Mouse (Mus musculus): ENCODE data around the gene Zc3hav1. TPM values are rescaled to one million over a fixed set of nuclear protein-coding genes. Genes with fewer than 3 reads are reported as not detected.
"Not testable (repeated sequence)": the region's sequence is repeated elsewhere in the genome, so short reads cannot be mapped to it uniquely, and the experiment has no call there.

Zc3hav1 gene
- total RNA-seq (2015) = 79.7 and 91.7 TPM in 2 replicates
- total RNA-seq (2017) = 74.0 and 79.3 TPM in 2 replicates

- ATAC-seq (ENCODE audit: poor library complexity, severe bottlenecking) = peak; percentile 75
Observed at GRCm38 (mm10) chr6:38353811-38354722, at the start of gene Zc3hav1. Gene Zc3hav1 (minus strand): TSS chr6:38354603.

DNA sequence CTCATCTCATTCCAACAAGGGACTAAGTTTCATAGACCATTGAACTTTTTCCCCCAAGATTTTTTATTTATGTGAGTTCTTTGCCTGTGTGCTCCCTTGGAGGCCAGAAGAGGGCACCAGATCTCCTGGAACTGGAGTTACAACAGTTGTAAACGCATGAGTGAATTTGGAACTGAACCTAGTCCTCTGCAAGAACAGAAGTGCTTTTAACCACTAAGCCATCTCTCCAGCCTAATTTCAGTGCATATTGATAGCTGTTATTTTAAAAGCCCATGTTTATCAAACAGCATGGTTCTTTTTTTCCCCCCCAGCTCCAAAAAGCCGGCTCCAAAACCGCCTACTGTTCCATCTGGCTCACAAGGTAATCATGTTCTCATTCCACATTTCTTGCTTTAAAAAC lies 35.3 kb upstream of the Zc3hav1 start:
- no peak for ATAC-seq (ENCODE audit: poor library complexity, severe bottlenecking)

DNA sequence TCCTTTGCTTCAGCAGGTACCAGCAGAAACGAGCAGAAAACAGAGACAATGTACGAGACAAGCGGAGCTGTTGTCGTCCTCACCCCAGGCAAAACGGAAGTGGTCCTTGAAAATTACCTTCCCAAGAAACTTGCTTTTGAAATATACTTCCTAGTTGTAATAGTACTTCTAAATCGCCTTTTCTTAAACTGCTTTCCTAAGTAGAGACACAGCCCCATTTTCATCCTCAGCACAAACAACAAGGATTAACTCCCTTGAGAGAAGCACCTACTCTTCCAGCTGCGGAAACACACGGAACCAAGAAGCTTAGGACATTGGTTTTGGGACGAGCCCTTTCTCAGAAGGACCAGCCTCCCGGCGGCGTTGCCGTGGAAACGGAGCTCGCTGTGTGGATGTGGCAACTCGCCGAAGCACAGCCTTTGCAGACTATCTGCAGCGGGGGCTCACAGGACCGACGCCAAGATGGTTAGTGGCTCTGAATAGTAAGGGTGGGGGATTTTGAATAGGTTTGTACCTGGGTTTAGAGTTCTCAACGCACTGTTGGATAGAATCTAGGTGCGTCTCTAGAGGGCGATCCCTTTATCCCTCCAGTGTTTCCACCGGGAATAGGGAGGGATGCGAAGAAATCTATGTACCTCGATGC lies 26.8 kb upstream of the Zc3hav1 start, which contains the start of gene Ttc26:
TSS of gene Ttc26 (plus strand) at position 341 of the 643 bp plus-strand sequence.
- ATAC-seq (ENCODE audit: poor library complexity, severe bottlenecking) = peak; percentile 100

- no peak for ATAC-seq (ENCODE audit: poor library complexity, severe bottlenecking)
Observed at GRCm38 (mm10) chr6:38380764-38381128, 26.3 kb upstream of the Zc3hav1 start.

GRCm38 (mm10) chr6:38374271-38374670 lies 19.9 kb upstream of the Zc3hav1 start:
- ATAC-seq (ENCODE audit: poor library complexity, severe bottlenecking) = no peak

DNA sequence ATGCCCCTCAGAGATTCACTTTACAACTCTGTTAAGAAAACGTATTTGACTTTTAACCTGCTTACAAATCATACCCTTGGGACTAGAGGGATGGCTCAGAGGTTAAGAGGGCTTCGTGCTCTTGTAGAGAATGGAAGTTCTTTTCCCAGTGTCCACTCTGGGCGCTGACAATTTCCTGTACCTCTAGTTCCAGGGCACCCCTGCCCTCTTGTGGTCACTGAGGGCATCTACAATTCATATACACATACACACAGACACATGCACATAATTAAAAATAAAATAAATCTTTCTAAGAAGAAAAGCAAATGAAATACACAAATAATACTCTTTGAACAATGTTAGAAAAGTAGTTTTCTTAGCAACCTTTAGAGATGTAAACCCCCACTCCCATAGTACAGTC lies 15.5 kb upstream of the Zc3hav1 start:
- no peak for ATAC-seq (ENCODE audit: poor library complexity, severe bottlenecking)

DNA sequence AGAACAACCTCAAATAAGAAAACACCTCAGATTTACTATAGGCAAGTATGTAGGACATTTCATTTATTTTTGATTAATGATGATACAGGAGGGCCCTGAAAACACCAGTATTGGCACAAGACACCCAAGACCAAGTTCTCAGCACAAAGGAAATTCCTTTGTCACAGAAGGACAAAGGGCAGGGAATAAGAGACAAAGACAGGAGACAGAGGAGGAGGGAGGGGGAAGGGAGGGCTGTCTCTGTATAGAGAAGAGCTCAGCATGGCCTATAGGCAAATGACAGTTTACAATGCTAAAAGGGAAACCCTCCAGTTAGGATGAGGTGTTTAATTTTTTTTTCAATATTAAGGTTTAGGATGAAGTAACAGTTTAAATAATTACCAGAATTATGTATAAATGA lies 9.7 kb upstream of the Zc3hav1 start:
- no peak for ATAC-seq (ENCODE audit: poor library complexity, severe bottlenecking)

DNA sequence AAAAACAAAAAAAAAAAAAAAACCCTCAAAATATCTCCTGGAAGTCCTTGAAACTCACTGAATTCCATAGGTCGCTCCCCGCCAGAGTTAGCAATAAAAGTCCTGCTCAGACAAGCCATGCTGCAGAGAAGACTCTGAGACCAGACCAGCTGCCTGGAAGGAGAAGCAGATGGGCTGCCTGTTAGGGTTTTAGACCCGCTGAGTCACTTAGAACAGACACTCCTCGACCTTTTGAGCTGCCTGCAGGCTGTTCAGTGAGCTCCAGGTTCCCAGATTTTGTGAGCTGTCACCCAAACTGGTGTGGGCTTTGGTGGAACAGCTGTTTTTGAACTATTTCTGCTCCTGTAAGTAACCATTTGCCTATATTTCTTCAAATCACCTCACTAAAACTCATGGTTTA lies 9.0 kb upstream of the Zc3hav1 start:
- no peak for ATAC-seq (ENCODE audit: poor library complexity, severe bottlenecking)

DNA sequence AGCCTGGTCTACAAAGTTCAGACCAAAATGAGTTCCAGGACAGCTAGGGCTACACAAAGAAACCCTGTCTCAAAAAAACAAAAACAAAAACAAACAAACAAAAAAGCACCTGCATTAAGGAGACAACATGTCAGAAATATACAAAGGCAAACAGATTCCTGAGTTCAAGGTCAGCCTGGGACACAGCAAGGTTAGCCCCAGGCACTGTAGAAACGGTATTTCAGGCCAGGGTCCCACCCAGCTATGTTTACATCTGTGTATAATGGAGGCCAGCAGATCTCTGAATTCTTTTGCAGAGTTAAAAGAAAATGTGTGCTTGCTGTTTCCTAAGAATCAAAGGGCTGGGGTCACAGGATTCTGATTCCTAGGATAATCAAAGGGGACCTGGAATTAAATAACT lies 7.5 kb upstream of the Zc3hav1 start:
- ATAC-seq (ENCODE audit: poor library complexity, severe bottlenecking) = no peak

DNA sequence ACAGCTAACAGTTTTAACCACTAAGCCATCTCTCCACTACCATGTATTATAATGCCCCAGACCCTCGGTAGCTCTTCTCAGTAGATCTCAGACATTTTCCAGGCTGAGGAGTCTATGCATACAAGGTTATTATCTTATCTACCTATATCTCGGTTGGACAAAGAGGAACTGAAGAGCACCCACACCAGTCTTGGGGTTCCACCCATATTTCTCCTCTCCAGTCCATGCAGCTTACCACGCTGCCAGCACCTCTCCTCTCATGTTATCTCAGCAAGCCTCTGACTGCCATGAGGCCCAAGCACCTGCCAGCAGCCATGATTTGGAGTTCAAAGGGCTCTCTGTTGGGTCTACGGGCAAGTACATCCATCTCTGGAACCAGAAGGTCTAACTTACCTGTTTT lies 6.7 kb upstream of the Zc3hav1 start:
- ATAC-seq (ENCODE audit: poor library complexity, severe bottlenecking) = peak; percentile 23; the same call in 1 of the 2 replicates

DNA sequence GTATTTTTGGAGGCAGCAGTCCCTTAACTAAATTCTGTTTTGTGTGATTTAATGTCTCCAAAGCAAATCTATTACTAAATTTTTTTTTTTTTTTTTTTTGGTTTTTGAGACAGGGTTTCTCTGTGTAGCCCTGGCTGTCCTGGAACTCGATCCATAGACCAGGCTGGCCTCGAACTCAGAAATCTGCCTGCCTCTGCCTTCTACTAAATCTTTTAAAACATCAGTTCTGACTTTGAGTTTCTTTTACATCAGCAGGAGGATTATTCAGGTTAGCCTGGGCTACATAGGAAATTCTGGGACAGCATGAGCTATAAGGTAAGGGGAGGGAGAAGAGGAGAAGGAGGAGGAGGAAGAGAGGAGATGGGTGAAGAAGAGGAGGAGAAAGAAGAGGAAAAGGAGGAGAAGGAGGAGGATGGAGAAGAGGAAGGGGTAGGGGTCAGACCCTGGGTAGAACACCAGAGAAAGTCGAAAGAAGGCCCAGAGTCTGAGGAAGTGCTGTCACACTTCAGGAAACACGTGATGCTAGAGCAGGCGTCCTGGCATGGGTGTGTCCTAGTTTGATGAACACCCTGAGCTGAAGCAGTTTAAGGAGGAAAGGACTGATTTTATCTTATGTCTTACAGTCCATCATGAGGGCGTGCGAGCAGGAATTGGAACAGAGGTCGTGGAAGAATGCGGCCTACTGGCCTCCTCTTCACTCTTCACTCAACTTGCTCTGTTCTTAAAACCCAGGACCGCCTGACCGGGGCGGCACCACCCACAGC lies 5.5 kb upstream of the Zc3hav1 start:
- ATAC-seq (ENCODE audit: poor library complexity, severe bottlenecking) = peak; percentile 95

DNA sequence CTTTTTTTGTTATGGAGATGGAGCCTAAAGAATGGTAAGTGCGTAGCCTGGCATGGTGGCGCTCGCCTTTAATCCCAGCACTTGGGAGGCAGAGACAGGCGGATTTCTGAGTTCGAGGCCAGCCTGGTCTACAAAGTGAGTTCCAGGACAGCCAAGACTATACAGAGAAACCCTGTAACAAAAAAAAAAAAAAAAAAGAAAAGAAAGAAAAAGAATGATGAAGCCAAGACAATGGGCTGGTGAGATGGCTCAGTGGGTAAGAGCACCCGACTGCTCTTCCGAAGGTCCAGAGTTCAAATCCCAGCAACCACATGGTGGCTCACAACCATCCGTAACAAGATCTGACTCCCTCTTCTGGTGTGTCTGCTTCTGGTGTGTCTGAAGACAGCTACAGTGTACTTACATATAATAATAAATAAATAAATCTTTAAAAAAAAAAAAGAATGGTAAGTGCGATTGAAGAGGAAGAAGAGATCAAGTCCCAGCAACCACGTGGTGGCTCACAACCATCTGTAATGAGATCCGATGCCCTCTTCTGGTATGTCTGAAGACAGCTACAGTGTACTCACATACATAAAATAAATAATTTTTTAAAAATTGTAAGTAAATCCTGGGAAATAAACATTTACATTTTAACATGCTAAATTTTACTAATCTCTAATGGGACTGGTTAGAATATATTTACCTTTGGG lies 4.8 kb upstream of the Zc3hav1 start:
- ATAC-seq (ENCODE audit: poor library complexity, severe bottlenecking) = not testable (repeated sequence)

DNA sequence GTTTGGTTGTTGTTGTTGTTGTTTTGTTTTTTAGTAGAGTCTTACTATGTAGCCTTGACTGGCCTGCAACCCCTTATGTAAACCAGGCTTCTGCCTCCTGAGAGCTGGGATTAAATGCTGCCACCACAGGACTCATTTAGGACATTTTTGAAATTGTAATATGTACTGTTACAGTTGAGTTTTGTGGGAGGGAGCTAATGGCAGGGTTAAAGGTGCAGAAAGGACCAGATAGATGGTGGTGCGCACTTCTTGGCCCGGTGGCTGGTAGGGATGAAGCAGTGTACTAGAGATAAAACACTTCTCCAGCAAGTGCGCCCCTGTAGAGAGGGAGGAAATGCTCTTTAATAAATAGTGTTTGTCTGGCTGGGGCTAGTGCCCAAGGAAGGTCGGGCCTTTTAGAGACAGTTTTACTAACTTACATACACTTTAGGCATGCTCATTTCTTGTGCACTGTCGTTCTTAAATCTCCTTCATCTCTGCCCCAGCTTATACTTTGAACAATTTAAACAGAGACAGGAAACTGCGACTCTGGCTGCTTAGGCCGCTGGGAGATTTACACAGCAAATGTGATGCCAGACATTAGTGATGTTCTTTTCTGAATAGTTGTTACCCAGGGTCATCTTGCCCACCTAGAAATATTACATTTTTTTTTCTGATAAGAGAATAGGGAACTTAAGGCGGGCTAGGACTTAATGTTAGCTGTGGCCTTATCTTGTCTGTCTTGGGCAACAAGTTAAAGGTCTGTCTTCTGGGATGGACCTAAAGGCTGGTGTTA lies 4.0 kb upstream of the Zc3hav1 start:
- no peak for ATAC-seq (ENCODE audit: poor library complexity, severe bottlenecking)

DNA sequence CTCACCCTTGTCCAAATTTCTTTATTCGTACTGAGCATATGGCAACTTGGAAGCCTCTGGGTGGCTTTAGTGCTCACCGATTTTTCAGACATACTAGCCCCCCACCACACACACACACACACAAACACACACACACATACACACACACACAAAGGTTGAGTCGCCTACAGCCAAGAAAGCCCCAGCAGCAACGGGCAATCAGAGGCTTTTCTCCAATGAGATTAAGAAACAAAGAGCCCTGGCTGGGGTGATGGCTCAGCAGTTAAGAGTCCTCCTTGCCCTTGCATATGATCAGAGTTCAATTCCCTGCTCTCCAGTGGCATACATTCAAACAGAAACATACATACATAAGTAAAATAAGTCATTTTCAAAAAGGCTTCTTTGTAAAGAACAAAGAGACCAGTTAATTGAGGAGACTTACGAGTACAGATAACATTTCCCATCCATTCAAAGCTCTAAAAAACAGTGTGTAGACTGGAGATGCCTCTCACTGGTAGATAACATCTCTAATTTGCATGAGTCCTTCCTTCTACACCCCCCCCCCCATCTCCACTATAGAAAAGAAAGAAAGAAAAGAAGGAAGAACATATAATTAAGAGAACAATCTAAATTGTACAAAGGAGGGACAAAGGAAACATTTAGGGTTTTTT lies 3.3 kb upstream of the Zc3hav1 start:
- no peak for ATAC-seq (ENCODE audit: poor library complexity, severe bottlenecking)

GRCm38 (mm10) chr6:38356661-38357433 lies 2.4 kb upstream of the Zc3hav1 start:
- ATAC-seq (ENCODE audit: poor library complexity, severe bottlenecking) = not testable (repeated sequence)

DNA sequence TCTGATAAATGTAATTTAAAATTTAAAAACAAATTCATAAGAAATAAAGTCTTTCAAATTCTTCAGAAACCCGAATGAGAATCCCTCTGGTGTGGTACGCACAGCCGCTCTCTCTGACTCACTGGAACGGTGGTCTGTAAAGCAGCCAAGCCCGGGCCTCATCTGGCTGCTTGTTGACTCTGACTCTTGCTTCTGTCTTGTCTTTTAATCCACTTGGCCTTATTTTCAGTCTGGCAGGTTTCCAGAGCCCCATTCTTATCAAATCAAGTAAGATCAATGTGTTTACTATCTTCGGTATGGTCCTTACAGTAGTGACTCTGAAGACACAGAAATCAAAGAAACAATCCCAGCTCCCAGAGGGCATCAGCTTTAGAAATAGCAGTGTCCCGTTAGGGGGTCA lies 1.5 kb upstream of the Zc3hav1 start:
- no peak for ATAC-seq (ENCODE audit: poor library complexity, severe bottlenecking)

DNA sequence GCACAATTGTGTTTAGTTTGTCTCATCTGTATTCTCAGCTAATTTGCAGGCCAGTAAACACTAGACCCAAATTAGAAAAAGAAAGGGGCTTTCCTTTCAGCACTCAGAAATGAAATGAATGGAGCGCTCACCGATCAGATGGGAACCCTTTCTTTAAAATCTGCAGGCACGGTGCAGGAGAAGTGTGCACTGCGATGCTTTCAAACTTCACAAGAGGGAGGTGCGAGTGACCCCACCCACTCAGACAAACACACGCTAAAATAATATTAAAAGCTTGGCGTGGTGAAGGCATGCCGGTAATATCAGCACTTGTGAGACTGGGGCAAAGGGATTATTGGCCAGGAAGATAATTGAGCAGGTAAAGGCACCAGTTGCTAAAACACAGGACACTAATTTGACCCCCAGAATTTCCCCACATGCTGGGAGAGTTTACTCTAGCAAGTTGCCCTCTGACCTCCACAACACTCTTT lies 986 bp upstream of the Zc3hav1 start:
- ATAC-seq (ENCODE audit: poor library complexity, severe bottlenecking) = no peak

DNA sequence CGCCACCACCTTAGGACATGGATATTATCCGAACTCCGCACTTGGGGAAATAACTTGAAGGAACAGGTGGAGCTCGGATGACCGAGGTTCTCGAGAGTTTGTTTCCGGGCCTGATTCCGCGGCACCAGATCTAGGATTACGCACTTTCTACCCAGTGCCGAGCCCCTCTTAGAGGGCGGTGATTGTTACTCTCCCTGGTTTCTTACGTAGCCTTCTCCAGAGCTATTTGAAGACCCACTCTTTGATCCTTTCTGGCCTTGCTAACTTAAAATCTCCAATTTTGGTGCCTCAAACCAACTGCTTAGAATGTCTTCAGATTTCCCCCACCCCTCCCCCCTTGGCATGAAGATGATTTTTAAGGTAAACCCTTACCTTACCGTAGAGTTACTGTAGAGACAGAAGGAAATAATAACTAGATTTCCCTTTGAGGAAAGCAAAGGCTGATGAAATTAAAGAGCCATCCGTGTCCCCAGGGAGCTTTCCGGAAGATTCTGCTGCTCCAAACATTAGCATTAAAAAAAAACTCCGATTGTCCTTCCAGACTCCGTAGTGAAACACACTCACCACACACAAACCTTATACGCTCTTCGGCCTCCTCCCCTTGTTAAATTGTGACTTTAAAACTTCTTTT lies 435 bp upstream of the Zc3hav1 start:
- no peak for ATAC-seq (ENCODE audit: poor library complexity, severe bottlenecking)

All from megakaryocyte, adult 5-6 weeks (primary cell).